Mouse (Mus musculus): Measurements from ENCODE around the gene Hist2h2ab. TPM values are rescaled to one million over a fixed set of nuclear protein-coding genes. Genes with fewer than 3 reads are reported as not detected.
A peak's percentile ranks its signal among the peaks of the same experiment; 100 is the strongest.

Gene Hist2h2ab
- polyA plus RNA-seq, 1 experiment from 2014 or later: 0.71 TPM

- Histone ChIP-seq H3K9me3 (ENCODE audit: control insufficient read depth, low read length) (no peaks in the 10 kb centered on the region), H3K36me3 (ENCODE audit: control insufficient read depth, insufficient read depth, low read length) (no peaks in the 10 kb centered on the region), H3K9ac (ENCODE audit: low read length) (no peak overlapping the region), H3K4me2 (ENCODE audit: low read depth, low read length, severe bottlenecking) (no peak overlapping the region), H3K4me1 (replicated peaks; ENCODE audit: control insufficient read depth, insufficient read depth, low read length) (no peaks in the 10 kb centered on the region), H3K27ac (ENCODE audit: low read depth, low read length) (no peak overlapping the region), H3K27me3 (ENCODE audit: control insufficient read depth, insufficient read depth, low read length) (no peaks in the 10 kb centered on the region), H3K4me3 (ENCODE audit: low read depth, low read length) (no peak overlapping the region)
- 83% methylated on average over 5 of the region's 5 CpGs for WGBS
- ATAC-seq (replicated peaks; ENCODE audit: low FRiP score) (no peak), DNase-seq (ENCODE audit: low spot score) (no peak)
Observed at GRCm38 (mm10) chr3:96255926-96256593, 36.4 kb downstream of the Hist2h2ab start.

DNA sequence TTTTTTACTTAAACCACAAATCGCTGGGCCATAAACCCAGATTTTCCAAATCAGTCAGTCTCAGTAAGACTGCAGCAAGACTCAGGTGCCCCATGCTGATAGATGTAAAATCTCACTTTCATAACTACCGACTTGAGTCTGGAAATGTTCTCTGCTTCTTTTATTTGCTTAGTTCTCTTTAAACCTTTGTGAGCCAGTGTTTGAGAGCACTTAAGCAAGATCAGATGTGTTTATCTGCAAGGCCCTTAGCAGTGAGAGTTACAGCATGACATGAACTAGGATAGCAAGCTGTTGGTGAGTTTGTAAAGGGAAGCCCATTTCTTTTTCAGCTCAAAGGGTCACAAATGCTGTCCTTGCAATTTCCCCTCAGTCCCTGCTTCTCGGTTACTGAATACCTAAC is 37.5 kb downstream of the Hist2h2ab start:
- Histone ChIP-seq H3K4me1 (replicated peaks; ENCODE audit: control insufficient read depth, insufficient read depth, low read length) (no peaks in the 10 kb centered on the region; the same call in 1 of the 2 replicates), H3K9ac (ENCODE audit: low read length) (no peak overlapping the region), H3K27ac (ENCODE audit: low read depth, low read length) (no peak overlapping the region), H3K4me3 (ENCODE audit: low read depth, low read length) (no peak overlapping the region), H3K4me2 (ENCODE audit: low read depth, low read length, severe bottlenecking) (no peak overlapping the region), H3K27me3 (ENCODE audit: control insufficient read depth, insufficient read depth, low read length) (no peaks in the 10 kb centered on the region), H3K9me3 (ENCODE audit: control insufficient read depth, low read length) (no peaks in the 10 kb centered on the region), H3K36me3 (ENCODE audit: control insufficient read depth, insufficient read depth, low read length) (no peaks in the 10 kb centered on the region)
- DNase-seq (ENCODE audit: low spot score) (no peak), ATAC-seq (replicated peaks; ENCODE audit: low FRiP score) (no peak)
- WGBS: 87% methylated on average over 3 of the region's 3 CpGs

DNA sequence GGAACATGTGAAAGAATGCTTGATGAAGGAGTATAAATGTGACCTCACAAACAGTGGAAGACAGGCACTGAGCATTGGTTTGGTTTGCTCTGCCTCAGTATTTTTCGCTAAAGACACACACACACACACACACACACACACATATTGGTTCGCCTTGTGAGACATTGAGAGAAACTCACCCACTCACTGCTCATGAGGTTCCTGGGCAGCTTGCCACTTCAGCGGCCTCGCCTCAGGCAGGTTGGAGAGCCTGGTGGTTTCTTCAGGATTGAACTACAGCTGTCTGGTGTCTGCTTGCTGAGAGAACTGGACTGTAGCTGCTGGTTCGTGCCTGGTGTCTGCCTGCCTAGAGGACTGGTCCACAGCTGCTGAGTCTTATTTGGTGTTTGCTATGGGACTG is 40.6 kb downstream of the Hist2h2ab start:
- Histone ChIP-seq H3K27me3 (ENCODE audit: control insufficient read depth, insufficient read depth, low read length) (no peaks in the 10 kb centered on the region), H3K4me2 (ENCODE audit: low read depth, low read length, severe bottlenecking) (no peak overlapping the region), H3K9me3 (ENCODE audit: control insufficient read depth, low read length) (no peaks in the 10 kb centered on the region), H3K9ac (ENCODE audit: low read length) (no peak overlapping the region), H3K36me3 (ENCODE audit: control insufficient read depth, insufficient read depth, low read length) (no peaks in the 10 kb centered on the region), H3K4me3 (ENCODE audit: low read depth, low read length) (no peak overlapping the region), H3K4me1 (replicated peaks; ENCODE audit: control insufficient read depth, insufficient read depth, low read length) (peaks cover 7% of the 10 kb centered on the region; the same call in 1 of the 2 replicates), H3K27ac (ENCODE audit: low read depth, low read length) (no peak overlapping the region)
- 93% methylated on average over 5 of the region's 5 CpGs for WGBS
- ATAC-seq (replicated peaks; ENCODE audit: low FRiP score) (no peak), DNase-seq (ENCODE audit: low spot score) (no peak)

- H3K36me3 ChIP-seq (ENCODE audit: control insufficient read depth, insufficient read depth, low read length): no peaks in the 10 kb centered on the region
- 53% methylated on average over 3 of the region's 3 CpGs for WGBS
- no peaks in the 10 kb centered on the region for H3K27me3 ChIP-seq (ENCODE audit: control insufficient read depth, insufficient read depth, low read length)
- peaks cover 7% of the 10 kb centered on the region; the same call in 1 of the 2 replicates for H3K4me1 ChIP-seq (replicated peaks; ENCODE audit: control insufficient read depth, insufficient read depth, low read length)
- peak overlapping the region; percentile 95 for H3K27ac ChIP-seq (ENCODE audit: low read depth, low read length)
- H3K4me3 ChIP-seq (ENCODE audit: low read depth, low read length): peak overlapping the region; percentile 58
- peak overlapping the region; percentile 76 for H3K4me2 ChIP-seq (ENCODE audit: low read depth, low read length, severe bottlenecking)
- DNase-seq (ENCODE audit: low spot score) (no peak), ATAC-seq (replicated peaks; ENCODE audit: low FRiP score) (no peak)
- H3K9me3 ChIP-seq (ENCODE audit: control insufficient read depth, low read length): no peaks in the 10 kb centered on the region
- peak overlapping the region; percentile 73 for H3K9ac ChIP-seq (ENCODE audit: low read length)
Observed at GRCm38 (mm10) chr3:96261623-96262022, 42.0 kb downstream of the Hist2h2ab start.

DNA sequence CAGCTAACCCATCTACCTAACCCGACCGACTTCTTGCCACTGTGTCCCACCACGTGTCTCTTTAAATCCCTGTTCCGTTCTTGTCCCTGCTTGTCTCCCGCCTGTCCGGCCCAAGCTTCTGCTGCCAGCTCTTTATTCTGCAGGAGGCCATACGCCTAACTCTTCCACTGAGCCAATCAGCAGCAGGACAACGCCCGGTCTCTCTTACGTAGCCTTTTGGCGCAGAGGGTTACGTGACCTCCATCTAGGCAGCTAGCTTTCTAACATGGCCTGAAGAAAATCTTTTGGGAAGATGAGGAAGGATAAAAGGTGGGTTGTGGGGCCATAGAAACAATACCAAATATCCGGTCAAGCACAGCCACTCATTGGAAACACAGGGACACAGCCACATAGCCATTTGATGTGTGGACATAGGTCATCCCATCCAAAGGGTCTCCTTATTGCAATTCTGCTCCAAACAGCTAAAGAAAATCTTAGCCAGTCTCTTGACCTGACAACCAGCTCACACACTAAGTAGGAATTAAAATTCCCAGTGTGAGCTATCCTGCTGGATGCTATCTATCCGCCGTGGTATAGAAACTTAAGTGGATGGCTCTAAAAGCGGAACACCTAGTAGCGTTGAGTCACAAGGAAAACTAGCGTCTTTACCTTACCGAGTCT is 42.7 kb downstream of the Hist2h2ab start:
- peak overlapping the region; percentile 73 for H3K9ac ChIP-seq (ENCODE audit: low read length)
- H3K27me3 ChIP-seq (ENCODE audit: control insufficient read depth, insufficient read depth, low read length): no peaks in the 10 kb centered on the region
- ATAC-seq (replicated peaks; ENCODE audit: low FRiP score): peak; percentile 85
- peak overlapping the region; percentile 95 for H3K27ac ChIP-seq (ENCODE audit: low read depth, low read length)
- H3K4me3 ChIP-seq (ENCODE audit: low read depth, low read length): peak overlapping the region; percentile 58
- H3K4me2 ChIP-seq (ENCODE audit: low read depth, low read length, severe bottlenecking): peak overlapping the region; percentile 76
- H3K9me3 ChIP-seq (ENCODE audit: control insufficient read depth, low read length): no peaks in the 10 kb centered on the region
- no peaks in the 10 kb centered on the region for H3K36me3 ChIP-seq (ENCODE audit: control insufficient read depth, insufficient read depth, low read length)
- DNase-seq (ENCODE audit: low spot score): peak; percentile 86
- H3K4me1 ChIP-seq (replicated peaks; ENCODE audit: control insufficient read depth, insufficient read depth, low read length): peaks cover 7% of the 10 kb centered on the region; the same call in 1 of the 2 replicates
- 1% methylated on average over 19 of the region's 19 CpGs for WGBS

DNA sequence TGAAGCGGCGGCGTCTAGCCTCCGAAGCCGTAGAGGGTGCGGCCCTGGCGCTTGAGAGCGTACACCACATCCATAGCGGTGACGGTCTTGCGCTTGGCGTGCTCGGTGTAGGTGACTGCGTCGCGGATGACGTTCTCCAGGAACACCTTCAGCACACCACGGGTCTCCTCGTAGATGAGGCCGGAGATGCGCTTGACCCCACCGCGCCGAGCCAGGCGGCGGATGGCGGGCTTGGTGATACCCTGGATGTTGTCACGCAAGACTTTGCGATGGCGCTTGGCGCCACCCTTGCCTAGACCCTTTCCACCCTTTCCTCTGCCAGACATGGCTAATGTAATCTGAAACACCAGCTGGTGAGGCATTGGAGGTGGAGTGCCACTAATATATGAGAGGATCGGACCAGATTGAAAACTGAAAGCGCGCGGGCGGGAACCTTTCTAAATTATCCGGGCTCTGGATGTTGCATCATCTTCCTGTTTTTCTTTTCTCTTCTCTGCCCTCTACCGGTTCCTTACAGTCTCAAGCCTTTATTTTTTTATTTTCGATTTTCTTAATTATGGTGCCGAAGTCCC is 43.4 kb downstream of the Hist2h2ab start, which contains the start of gene Hist2h4:
Gene Hist2h4 (minus strand): TSS at position 333 of the 572 bp plus-strand sequence.
- peaks cover 9% of the 10 kb centered on the region; the same call in 1 of the 2 replicates for H3K4me1 ChIP-seq (replicated peaks; ENCODE audit: control insufficient read depth, insufficient read depth, low read length)
- peak within 1 kb of the TSS; percentile 76 for H3K4me2 ChIP-seq (ENCODE audit: low read depth, low read length, severe bottlenecking)
- DNase-seq (ENCODE audit: low spot score) (peak; percentile 96), ATAC-seq (replicated peaks; ENCODE audit: low FRiP score) (peak; percentile 91)
- H3K27me3 ChIP-seq (ENCODE audit: control insufficient read depth, insufficient read depth, low read length): no peaks in the 10 kb centered on the region
- peak within 1 kb of the TSS; percentile 95 for H3K27ac ChIP-seq (ENCODE audit: low read depth, low read length)
- H3K36me3 ChIP-seq (ENCODE audit: control insufficient read depth, insufficient read depth, low read length): no peaks in the 10 kb centered on the region
- WGBS: under 1% methylated on average over 40 of the region's 40 CpGs
- peak within 1 kb of the TSS; percentile 73 for H3K9ac ChIP-seq (ENCODE audit: low read length)
- no peaks in the 10 kb centered on the region for H3K9me3 ChIP-seq (ENCODE audit: control insufficient read depth, low read length)
- H3K4me3 ChIP-seq (ENCODE audit: low read depth, low read length): peak within 1 kb of the TSS; percentile 58

- ATAC-seq (replicated peaks; ENCODE audit: low FRiP score): peak; percentile 10
Observed at GRCm38 (mm10) chr3:96263558-96264403, 44.1 kb downstream of the Hist2h2ab start.

DNA sequence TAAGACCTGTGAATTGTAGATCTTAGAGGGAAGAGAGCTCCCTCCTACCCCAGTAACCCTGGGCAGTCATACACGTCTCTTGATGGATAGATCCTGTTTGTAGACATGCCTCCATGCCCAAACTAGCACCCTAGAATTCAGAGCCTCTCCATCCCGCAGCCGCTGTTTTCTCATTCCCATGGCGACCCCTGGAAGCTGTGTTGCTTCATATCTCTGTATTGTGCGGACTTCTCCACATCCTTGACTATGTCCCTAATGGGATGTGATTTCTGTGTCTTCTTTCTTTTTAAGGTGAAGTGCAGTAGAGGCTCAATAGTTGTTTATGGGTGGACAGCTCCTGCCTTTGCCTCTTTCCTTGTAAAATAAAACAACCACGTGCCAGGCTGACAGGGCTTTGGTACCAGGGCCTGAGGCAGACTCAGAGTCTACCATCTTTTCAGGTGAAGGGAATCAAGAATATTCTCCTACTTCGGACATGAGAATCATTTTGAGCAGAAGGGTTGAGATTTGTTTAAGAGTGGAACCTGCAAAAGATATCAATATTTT is 44.8 kb downstream of the Hist2h2ab start:
- Histone ChIP-seq H3K27ac (ENCODE audit: low read depth, low read length) (peak overlapping the region; percentile 95), H3K4me1 (replicated peaks; ENCODE audit: control insufficient read depth, insufficient read depth, low read length) (peaks cover 12% of the 10 kb centered on the region; the same call in 1 of the 2 replicates), H3K9me3 (ENCODE audit: control insufficient read depth, low read length) (no peaks in the 10 kb centered on the region), H3K9ac (ENCODE audit: low read length) (peak overlapping the region; percentile 73), H3K4me3 (ENCODE audit: low read depth, low read length) (peak overlapping the region; percentile 58), H3K4me2 (ENCODE audit: low read depth, low read length, severe bottlenecking) (peak overlapping the region; percentile 76), H3K36me3 (ENCODE audit: control insufficient read depth, insufficient read depth, low read length) (no peaks in the 10 kb centered on the region), H3K27me3 (ENCODE audit: control insufficient read depth, insufficient read depth, low read length) (no peaks in the 10 kb centered on the region)
- no peak for ATAC-seq (replicated peaks; ENCODE audit: low FRiP score)
- no peak for DNase-seq (ENCODE audit: low spot score)
- 78% methylated on average over 7 of the region's 7 CpGs for WGBS

More at GRCm38 (mm10) chr3:96263558-96264403, 44.1 kb downstream of the Hist2h2ab start:
- Histone ChIP-seq H3K4me2 (ENCODE audit: low read depth, low read length, severe bottlenecking) (peak overlapping the region; percentile 76), H3K9me3 (ENCODE audit: control insufficient read depth, low read length) (no peaks in the 10 kb centered on the region), H3K36me3 (ENCODE audit: control insufficient read depth, insufficient read depth, low read length) (no peaks in the 10 kb centered on the region), H3K4me3 (ENCODE audit: low read depth, low read length) (peak overlapping the region; percentile 58), H3K27ac (ENCODE audit: low read depth, low read length) (peak overlapping the region; percentile 95), H3K4me1 (replicated peaks; ENCODE audit: control insufficient read depth, insufficient read depth, low read length) (peaks cover 12% of the 10 kb centered on the region; the same call in 1 of the 2 replicates), H3K9ac (ENCODE audit: low read length) (peak overlapping the region; percentile 73), H3K27me3 (ENCODE audit: control insufficient read depth, insufficient read depth, low read length) (no peaks in the 10 kb centered on the region)
- peak; percentile 67 for DNase-seq (ENCODE audit: low spot score)
- WGBS: 7% methylated on average over 27 of the region's 27 CpGs
